Mouse (Mus musculus): ENCODE measurements at regions not wholly inside any gene's neighbourhood (a gene's known extent, or its start where the extent isn't known, plus 50 kb on each side); places are given as distances from the start of the nearest gene placed in this dataset.

DNA sequence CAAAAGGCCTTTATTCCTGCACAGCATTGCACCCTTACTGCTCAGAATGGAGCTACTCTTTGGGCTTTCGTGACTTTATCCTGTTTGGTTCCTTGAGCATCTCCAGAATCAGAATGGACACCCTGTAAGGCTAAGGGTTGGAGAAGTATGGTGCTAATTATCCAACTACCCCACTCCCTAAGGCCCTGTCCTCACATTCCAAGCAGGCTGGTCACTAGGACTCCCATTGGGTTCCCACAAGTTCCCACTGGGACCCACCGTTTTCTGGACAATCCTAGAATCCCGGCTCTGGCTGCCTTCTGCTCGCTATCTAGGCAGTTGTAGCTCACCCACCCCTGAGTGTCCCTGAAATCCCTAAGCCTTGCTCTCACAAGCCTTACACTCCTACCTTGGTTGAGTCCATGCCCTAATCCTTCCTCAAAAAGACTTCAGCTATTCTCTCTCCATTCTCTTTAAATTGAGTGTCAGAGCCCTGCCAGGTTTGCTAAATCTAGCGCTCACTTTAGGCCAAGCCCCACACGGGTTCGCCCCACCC, 146.1 kb downstream of the Efcab1 start:
- DNase-seq = no peak

GRCm38 (mm10) chr16:15052924-15053793, 146.8 kb downstream of the Efcab1 start:
- Histone ChIP-seq H3K4me3 (peak overlapping the region; percentile 4; the same call in 1 of the 2 replicates), H3K27ac (peak overlapping the region; percentile 70), H3K79me2 (replicated peaks; ENCODE audit: control insufficient read depth, insufficient read depth, low read length) (no peaks in the 10 kb centered on the region), H3K27me3 (ENCODE audit: control insufficient read depth, insufficient read depth, low read length) (no peaks in the 10 kb centered on the region), H3K9ac (ENCODE audit: low read depth, low read length) (no peak overlapping the region), H3K4me1 (ENCODE audit: control insufficient read depth, insufficient read depth, low read length) (peaks cover 10% of the 10 kb centered on the region), H3K36me3 (ENCODE audit: control insufficient read depth, insufficient read depth, low read length) (no peaks in the 10 kb centered on the region)
- 5% methylated on average over 16 of the region's 16 CpGs for WGBS
- TF ChIP-seq POLR2A (IDR thresholded peaks at IDR 0.05; ENCODE audit: insufficient read depth, low read depth, low read length) (no peak), CTCF (IDR thresholded peaks at IDR 0.05) (peak; percentile 48), EP300 (IDR thresholded peaks at IDR 0.05; ENCODE audit: insufficient read depth, low read depth, low read length) (peak; percentile 77; the same call in 1 of the 2 replicates)
- peak; percentile 73 to 85 for DNase-seq
- intact Hi-C loops (cut with DNase I) = loop anchor here (5.0 kb wide), 1 partner anchor 351 kb away; no protein-coding TSS in a partner anchor

More for the DNA sequence above, 146.1 kb downstream of the Efcab1 start:
- intact Hi-C loops (cut with DNase I) = loop anchor here (5.0 kb wide), 1 partner anchor 350 kb away; no protein-coding TSS in a partner anchor
- Histone ChIP-seq H3K4me3 (no peak overlapping the region), H3K36me3 (ENCODE audit: control insufficient read depth, insufficient read depth, low read length) (no peaks in the 10 kb centered on the region), H3K9ac (ENCODE audit: low read depth, low read length) (no peak overlapping the region), H3K4me1 (ENCODE audit: control insufficient read depth, insufficient read depth, low read length) (peaks cover 10% of the 10 kb centered on the region), H3K79me2 (replicated peaks; ENCODE audit: control insufficient read depth, insufficient read depth, low read length) (no peaks in the 10 kb centered on the region), H3K27ac (peak overlapping the region; percentile 70), H3K27me3 (ENCODE audit: control insufficient read depth, insufficient read depth, low read length) (no peaks in the 10 kb centered on the region)
- WGBS = 20% methylated on average over 7 of the region's 7 CpGs
- TF ChIP-seq POLR2A (IDR thresholded peaks at IDR 0.05; ENCODE audit: insufficient read depth, low read depth, low read length) (no peak), EP300 (IDR thresholded peaks at IDR 0.05; ENCODE audit: insufficient read depth, low read depth, low read length) (no peak), CTCF (IDR thresholded peaks at IDR 0.05) (no peak)

GRCm38 (mm10) chr16:15053840-15054239, 147.4 kb downstream of the Efcab1 start:
- no peaks in the 10 kb centered on the region for H3K79me2 ChIP-seq (replicated peaks; ENCODE audit: control insufficient read depth, insufficient read depth, low read length)
- peak overlapping the region; percentile 70 for H3K27ac ChIP-seq
- intact Hi-C loops (cut with DNase I) = loop anchor here (5.0 kb wide), 1 partner anchor 352 kb away; no protein-coding TSS in a partner anchor
- TF ChIP-seq POLR2A (IDR thresholded peaks at IDR 0.05; ENCODE audit: insufficient read depth, low read depth, low read length) = no peak
- TF ChIP-seq EP300 (IDR thresholded peaks at IDR 0.05; ENCODE audit: insufficient read depth, low read depth, low read length) = no peak
- TF ChIP-seq CTCF (IDR thresholded peaks at IDR 0.05) = no peak
- H3K27me3 ChIP-seq (ENCODE audit: control insufficient read depth, insufficient read depth, low read length) = no peaks in the 10 kb centered on the region
- no peaks in the 10 kb centered on the region for H3K36me3 ChIP-seq (ENCODE audit: control insufficient read depth, insufficient read depth, low read length)
- H3K9ac ChIP-seq (ENCODE audit: low read depth, low read length) = no peak overlapping the region
- 56% methylated on average over 4 of the region's 4 CpGs for WGBS
- no peak overlapping the region for H3K4me3 ChIP-seq
- no peak for DNase-seq
- peaks cover 10% of the 10 kb centered on the region for H3K4me1 ChIP-seq (ENCODE audit: control insufficient read depth, insufficient read depth, low read length)

GRCm38 (mm10) chr16:15054306-15055001, 148.0 kb downstream of the Efcab1 start:
- Histone ChIP-seq H3K79me2 (replicated peaks; ENCODE audit: control insufficient read depth, insufficient read depth, low read length) (no peaks in the 10 kb centered on the region), H3K4me3 (no peak overlapping the region), H3K27ac (no peak overlapping the region), H3K9ac (ENCODE audit: low read depth, low read length) (no peak overlapping the region), H3K27me3 (ENCODE audit: control insufficient read depth, insufficient read depth, low read length) (no peaks in the 10 kb centered on the region), H3K4me1 (ENCODE audit: control insufficient read depth, insufficient read depth, low read length) (peaks cover 10% of the 10 kb centered on the region), H3K36me3 (ENCODE audit: control insufficient read depth, insufficient read depth, low read length) (no peaks in the 10 kb centered on the region)
- intact Hi-C loops (cut with DNase I) = loop anchor here (5.0 kb wide), 1 partner anchor 352 kb away; no protein-coding TSS in a partner anchor
- 83% methylated on average over 5 of the region's 5 CpGs for WGBS
- peak in 1 of 2 experiments; percentile 30 for DNase-seq
- TF ChIP-seq EP300 (IDR thresholded peaks at IDR 0.05; ENCODE audit: insufficient read depth, low read depth, low read length) (no peak), CTCF (IDR thresholded peaks at IDR 0.05) (no peak), POLR2A (IDR thresholded peaks at IDR 0.05; ENCODE audit: insufficient read depth, low read depth, low read length) (no peak)

- peak in 1 of 2 experiments; percentile 18 for DNase-seq
- WGBS = 48% methylated on average over 5 of the region's 5 CpGs
- Histone ChIP-seq H3K27ac (no peak overlapping the region), H3K27me3 (ENCODE audit: control insufficient read depth, insufficient read depth, low read length) (no peaks in the 10 kb centered on the region), H3K4me3 (no peak overlapping the region), H3K36me3 (ENCODE audit: control insufficient read depth, insufficient read depth, low read length) (no peaks in the 10 kb centered on the region), H3K4me1 (ENCODE audit: control insufficient read depth, insufficient read depth, low read length) (peaks cover 10% of the 10 kb centered on the region), H3K79me2 (replicated peaks; ENCODE audit: control insufficient read depth, insufficient read depth, low read length) (no peaks in the 10 kb centered on the region), H3K9ac (ENCODE audit: low read depth, low read length) (no peak overlapping the region)
- TF ChIP-seq EP300 (IDR thresholded peaks at IDR 0.05; ENCODE audit: insufficient read depth, low read depth, low read length) (no peak), CTCF (IDR thresholded peaks at IDR 0.05) (no peak), POLR2A (IDR thresholded peaks at IDR 0.05; ENCODE audit: insufficient read depth, low read depth, low read length) (no peak)
- intact Hi-C loops (cut with DNase I) = no loop called here
Observed at GRCm38 (mm10) chr16:15055697-15056096, 149.3 kb downstream of the Efcab1 start.

All from heart, adult 2 months (tissue).